Mouse (Mus musculus) kidney, postnatal 14 days (tissue): ENCODE measurements around the gene Hspbap1.

ENCODE experiments used
- DNase-seq: peaks from one replicate; pipeline ENCODE4 v3.0.0; 2022; ENCODE audit warnings: mixed read lengths

Hspbap1 gene

GRCm38 (mm10) chr16:35769878-35770657 lies at the start of gene Hspbap1:
Gene Hspbap1 (plus strand): TSS chr16:35770375.
- peak; percentile 94 for DNase-seq

- no peak for DNase-seq
These were observed 45.6 kb upstream of the Hspbap1 start for GRCm38 (mm10) chr16:35724561-35724960.

GRCm38 (mm10) chr16:35726601-35727000 lies 43.6 kb upstream of the Hspbap1 start:
- DNase-seq: no peak

GRCm38 (mm10) chr16:35729151-35729738 lies 40.9 kb upstream of the Hspbap1 start:
- no peak for DNase-seq

GRCm38 (mm10) chr16:35732096-35732495 lies 38.1 kb upstream of the Hspbap1 start:
- no peak for DNase-seq

GRCm38 (mm10) chr16:35734038-35734437 lies 36.1 kb upstream of the Hspbap1 start:
- DNase-seq: peak; percentile 60

- no peak for DNase-seq
These were observed 31.9 kb upstream of the Hspbap1 start for GRCm38 (mm10) chr16:35738096-35738767.

GRCm38 (mm10) chr16:35739548-35739947 lies 30.6 kb upstream of the Hspbap1 start:
- DNase-seq: no peak

- no peak for DNase-seq
These were observed 29.8 kb upstream of the Hspbap1 start for GRCm38 (mm10) chr16:35740357-35740756.

GRCm38 (mm10) chr16:35740943-35741342 lies 29.2 kb upstream of the Hspbap1 start:
- no peak for DNase-seq

- DNase-seq: no peak
These were observed 28.6 kb upstream of the Hspbap1 start for GRCm38 (mm10) chr16:35741621-35742020.

- no peak for DNase-seq
These were observed 27.8 kb upstream of the Hspbap1 start for GRCm38 (mm10) chr16:35742251-35742937.

- DNase-seq: no peak
These were observed 22.5 kb upstream of the Hspbap1 start for GRCm38 (mm10) chr16:35747417-35748236.

GRCm38 (mm10) chr16:35748237-35748603 lies 22.0 kb upstream of the Hspbap1 start:
- DNase-seq: no peak

GRCm38 (mm10) chr16:35749385-35749784 lies 20.8 kb upstream of the Hspbap1 start:
- DNase-seq: no peak

GRCm38 (mm10) chr16:35751841-35752240 lies 18.3 kb upstream of the Hspbap1 start:
- DNase-seq: no peak

- no peak for DNase-seq
These were observed 16.2 kb upstream of the Hspbap1 start for GRCm38 (mm10) chr16:35753926-35754325.

- no peak for DNase-seq
These were observed 14.5 kb upstream of the Hspbap1 start for GRCm38 (mm10) chr16:35755502-35756334.

GRCm38 (mm10) chr16:35756697-35757096 lies 13.5 kb upstream of the Hspbap1 start:
- DNase-seq: no peak

- no peak for DNase-seq
These were observed 10.8 kb upstream of the Hspbap1 start for GRCm38 (mm10) chr16:35759401-35759800.

- DNase-seq: no peak
These were observed 6.4 kb upstream of the Hspbap1 start for GRCm38 (mm10) chr16:35763590-35764296.
